Mouse (Mus musculus) MEL-GATA-1-ER (cell line): ENCODE measurements at regions not wholly inside any gene's neighbourhood (a gene's known extent, or its start where the extent isn't known, plus 50 kb on each side); places are given as distances from the start of the nearest gene placed in this dataset.
"Not testable (repeated sequence)": the region's sequence is repeated elsewhere in the genome, so short reads cannot be mapped to it uniquely, and the experiment has no call there.

Source experiments
- DNase-seq: peaks from one replicate; pipeline ENCODE4 v3.0.0-alpha.2; 2012; ENCODE audit warnings: low read depth; ENCODE audit errors: extremely low read depth

- DNase-seq, result not testable (repeated sequence)
Measured at GRCm38 (mm10) chr10:52529661-52530060, 112.3 kb downstream of the Nus1 start.

GRCm38 (mm10) chr10:52530846-52531245 is 113.5 kb downstream of the Nus1 start:
- no peak for DNase-seq

GRCm38 (mm10) chr10:52533278-52533892 is 116.0 kb downstream of the Nus1 start:
- DNase-seq, result no peak

- DNase-seq, result peak; percentile 7
Measured at GRCm38 (mm10) chr10:52533893-52534287, 116.5 kb downstream of the Nus1 start.

GRCm38 (mm10) chr10:52545566-52545965 is 128.2 kb downstream of the Nus1 start:
- DNase-seq, result no peak

GRCm38 (mm10) chr10:52577383-52577782 is 113.0 kb upstream of the Slc35f1 start:
- DNase-seq, result no peak

GRCm38 (mm10) chr10:52577795-52578194 is 112.5 kb upstream of the Slc35f1 start:
- no peak for DNase-seq

- DNase-seq, result no peak
Measured at GRCm38 (mm10) chr10:52578238-52578832, 112.0 kb upstream of the Slc35f1 start.

GRCm38 (mm10) chr10:52593780-52594179 is 96.6 kb upstream of the Slc35f1 start:
- no peak for DNase-seq
